Mouse (Mus musculus) embryonic facial prominence, embryonic 13.5 days (tissue): ENCODE data around the gene Pcgf6. TPM values are rescaled to one million over a fixed set of nuclear protein-coding genes. Genes with fewer than 3 reads are reported as not detected.
"Not testable (repeated sequence)": the region's sequence is repeated elsewhere in the genome, so short reads cannot be mapped to it uniquely, and the experiment has no call there.

Source experiments
- ATAC-seq: fragments of 200-750 bp; cut with Nextera tagmentation; 2 replicates; pipeline ENCODE4 v1.8.0; 2017; ENCODE audit warnings: low read depth; ENCODE audit not compliant: insufficient number of reproducible peaks, insufficient read depth, low FRiP score, low TSS enrichment
- H3K27ac ChIP-seq: fragments of 300-500 bp; sonication (generic); 2 replicates; pipeline ENCODE4 v1.5.1; 2015; ENCODE audit warnings: moderate library complexity, mild to moderate bottlenecking, inconsistent platforms
- H3K27me3 ChIP-seq: fragments of 300-500 bp; sonication (generic); 2 replicates; pipeline ENCODE4 v1.6.1; 2015; ENCODE audit warnings: mild to moderate bottlenecking, inconsistent platforms
- H3K36me3 ChIP-seq: fragments of 300-500 bp; sonication (generic); 2 replicates; pipeline ENCODE4 v1.6.1; 2015; ENCODE audit warnings: mild to moderate bottlenecking, inconsistent platforms
- H3K4me1 ChIP-seq: fragments of 300-500 bp; sonication (generic); 2 replicates; pipeline ENCODE4 v1.6.1; 2015; ENCODE audit warnings: inconsistent platforms
- H3K4me2 ChIP-seq: fragments of 300-500 bp; sonication (generic); 2 replicates; pipeline ENCODE4 v1.6.1; 2015; ENCODE audit warnings: moderate library complexity, mild to moderate bottlenecking, inconsistent platforms
- H3K4me3 ChIP-seq: fragments of 300-500 bp; sonication (generic); 2 replicates; pipeline ENCODE4 v1.5.1; 2015; ENCODE audit warnings: mild to moderate bottlenecking, inconsistent platforms
- H3K9ac ChIP-seq: fragments of 300-500 bp; sonication (generic); 2 replicates; pipeline ENCODE4 v1.6.1; 2015; ENCODE audit warnings: mild to moderate bottlenecking, inconsistent platforms
- H3K9me3 ChIP-seq: fragments of 300-500 bp; sonication (generic); 2 replicates; pipeline ENCODE4 v1.6.1; 2016; ENCODE audit warnings: inconsistent platforms
- WGBS: fragments of 180-500 bp; shearing (Covaris S2); methylation state at CpG from one replicate; pipeline ENCODE4 v1.1.7; 2015; ENCODE audit warnings: mixed read lengths; 5-methylcytosine and 5-hydroxymethylcytosine counted together
- polyA plus RNA-seq: library from polyadenylated mRNA; unstranded; fragments of >200 nt; fragmentation: Nextera tagmentation; extraction: Ambion mirVana; gene quantifications from 2 replicates; pipeline ENCODE4 v1.2.1, GENCODE M21; 2015

Gene Pcgf6
- polyA plus RNA-seq, 1 experiment from 2014 or later, result 24.4 TPM

DNA sequence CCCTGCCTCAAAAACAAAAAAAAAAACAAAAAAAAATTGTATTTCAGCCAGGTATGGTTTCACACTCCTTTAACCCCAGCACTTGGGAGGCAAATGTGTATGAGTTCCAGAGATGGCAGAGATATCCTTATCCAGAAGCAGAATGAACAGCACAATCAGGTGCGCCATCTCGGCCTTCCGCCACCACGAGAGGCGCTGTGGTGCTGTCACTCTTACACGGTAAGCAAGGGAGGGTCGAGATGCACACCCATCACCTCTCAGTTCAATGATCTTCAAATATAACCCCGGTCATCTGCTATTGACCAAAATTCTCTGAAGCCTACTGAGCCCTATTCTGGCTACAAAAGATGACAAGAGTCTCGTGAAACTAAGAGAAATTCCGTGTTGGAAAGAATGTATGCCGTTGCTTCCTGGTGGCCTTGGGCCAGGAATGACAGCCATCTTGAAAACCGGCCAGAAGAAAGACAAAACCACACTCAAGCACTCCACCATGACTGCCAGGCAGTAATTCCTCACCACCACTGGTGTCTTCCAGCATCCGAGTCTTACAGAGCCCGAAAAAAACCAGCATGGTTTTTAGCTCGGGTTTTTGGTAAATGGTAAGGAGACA is 38.1 kb downstream of the Pcgf6 start:
- Histone ChIP-seq H3K4me3 (no peak overlapping the region), H3K9ac (no peak overlapping the region), H3K27me3 (peaks cover 73% of the 10 kb centered on the region), H3K36me3 (no peaks in the 10 kb centered on the region), H3K27ac (no peak overlapping the region), H3K4me2 (no peak overlapping the region), H3K9me3 (no peaks in the 10 kb centered on the region), H3K4me1 (peaks cover 19% of the 10 kb centered on the region)
- 90% methylated on average over 15 of the region's 15 CpGs for WGBS
- no peak for ATAC-seq

GRCm38 (mm10) chr19:47009943-47010342 is 40.8 kb downstream of the Pcgf6 start:
- Histone ChIP-seq H3K27me3 (peaks cover 51% of the 10 kb centered on the region), H3K9me3 (no peaks in the 10 kb centered on the region), H3K36me3 (no peaks in the 10 kb centered on the region), H3K27ac (no peak overlapping the region), H3K4me1 (peaks cover 9% of the 10 kb centered on the region), H3K9ac (no peak overlapping the region), H3K4me2 (no peak overlapping the region), H3K4me3 (no peak overlapping the region)
- no peak for ATAC-seq
- WGBS, result 85% methylated on average over 5 of the region's 5 CpGs

DNA sequence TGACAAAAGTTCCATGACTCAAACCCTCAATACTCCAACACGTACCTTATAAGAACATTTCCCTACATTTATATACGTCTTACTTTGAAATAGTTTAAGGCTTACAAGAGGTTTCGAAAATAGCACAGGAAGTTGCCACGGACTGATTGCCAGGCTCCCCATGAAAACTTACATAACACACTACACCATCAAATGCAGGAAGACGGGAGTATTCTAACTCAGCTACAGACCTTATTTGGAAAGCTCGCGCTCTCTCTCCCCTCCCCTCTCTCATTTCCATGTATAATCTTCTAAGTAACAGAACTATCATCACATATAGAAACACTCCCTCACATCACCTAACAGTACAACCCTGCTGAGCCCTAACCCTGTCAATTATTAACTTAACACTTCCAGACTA is 41.3 kb downstream of the Pcgf6 start:
- 87% methylated on average over 7 of the region's 7 CpGs for WGBS
- H3K4me2 ChIP-seq, result no peak overlapping the region

DNA sequence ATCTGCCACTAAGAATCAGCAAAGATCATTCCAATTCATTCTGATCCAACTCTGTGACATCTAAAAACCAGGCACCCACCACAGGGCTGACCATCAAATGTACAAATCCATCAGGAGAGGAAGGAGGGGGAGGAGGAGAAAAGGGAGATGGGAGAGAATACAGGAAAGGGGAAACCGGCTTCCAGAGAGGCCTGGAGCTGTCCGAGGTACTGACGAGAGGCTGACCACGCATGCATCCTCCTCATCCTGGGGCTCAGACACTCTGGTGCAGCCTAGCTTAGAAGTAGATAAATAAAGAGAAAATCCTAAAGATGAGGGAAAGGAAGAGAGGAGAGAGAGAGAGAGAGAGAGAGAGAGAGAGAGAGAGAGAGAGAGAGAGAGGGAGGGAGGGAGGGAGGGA is 44.4 kb downstream of the Pcgf6 start:
- H3K9me3 ChIP-seq, result no peaks in the 10 kb centered on the region
- peaks cover 15% of the 10 kb centered on the region for H3K27me3 ChIP-seq
- no peak overlapping the region for H3K27ac ChIP-seq
- no peak overlapping the region for H3K4me3 ChIP-seq
- WGBS, result 0% methylated on average over 4 of the region's 4 CpGs
- ATAC-seq, result no peak
- H3K4me1 ChIP-seq, result no peaks in the 10 kb centered on the region
- H3K4me2 ChIP-seq, result no peak overlapping the region
- H3K9ac ChIP-seq, result no peak overlapping the region
- H3K36me3 ChIP-seq, result no peaks in the 10 kb centered on the region

More for the DNA sequence above, 41.3 kb downstream of the Pcgf6 start:
- H3K27me3 ChIP-seq, result peaks cover 46% of the 10 kb centered on the region
- H3K36me3 ChIP-seq, result no peaks in the 10 kb centered on the region
- H3K4me1 ChIP-seq, result peaks cover 5% of the 10 kb centered on the region
- H3K4me3 ChIP-seq, result no peak overlapping the region
- H3K9ac ChIP-seq, result no peak overlapping the region
- no peak overlapping the region for H3K27ac ChIP-seq
- H3K9me3 ChIP-seq, result no peaks in the 10 kb centered on the region
- no peak for ATAC-seq

DNA sequence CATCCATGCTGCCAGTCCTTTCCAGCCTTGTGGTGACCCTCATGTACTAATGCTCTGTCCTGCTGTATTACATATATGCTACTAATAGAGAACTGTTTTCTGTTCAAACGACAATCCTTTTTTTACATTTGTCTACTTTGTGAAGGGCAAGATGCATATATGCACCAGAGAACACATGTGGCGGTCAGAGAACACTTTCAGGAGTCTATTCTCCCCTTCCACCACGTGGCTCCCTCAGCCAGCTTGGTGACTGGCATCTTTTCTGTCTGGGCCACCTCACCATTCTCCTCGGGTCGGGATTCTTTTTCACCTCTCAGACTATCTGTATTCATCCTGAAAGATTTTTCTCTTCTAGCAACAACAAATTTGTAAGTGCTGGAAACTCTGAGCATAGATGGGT is 44.8 kb downstream of the Pcgf6 start:
- no peak for ATAC-seq
- H3K9ac ChIP-seq, result no peak overlapping the region
- H3K4me1 ChIP-seq, result no peaks in the 10 kb centered on the region
- H3K36me3 ChIP-seq, result no peaks in the 10 kb centered on the region
- H3K9me3 ChIP-seq, result no peaks in the 10 kb centered on the region
- H3K27ac ChIP-seq, result no peak overlapping the region
- H3K4me3 ChIP-seq, result no peak overlapping the region
- WGBS, result 61% methylated on average over 5 of the region's 5 CpGs
- no peak overlapping the region for H3K4me2 ChIP-seq
- H3K27me3 ChIP-seq, result peaks cover 10% of the 10 kb centered on the region

DNA sequence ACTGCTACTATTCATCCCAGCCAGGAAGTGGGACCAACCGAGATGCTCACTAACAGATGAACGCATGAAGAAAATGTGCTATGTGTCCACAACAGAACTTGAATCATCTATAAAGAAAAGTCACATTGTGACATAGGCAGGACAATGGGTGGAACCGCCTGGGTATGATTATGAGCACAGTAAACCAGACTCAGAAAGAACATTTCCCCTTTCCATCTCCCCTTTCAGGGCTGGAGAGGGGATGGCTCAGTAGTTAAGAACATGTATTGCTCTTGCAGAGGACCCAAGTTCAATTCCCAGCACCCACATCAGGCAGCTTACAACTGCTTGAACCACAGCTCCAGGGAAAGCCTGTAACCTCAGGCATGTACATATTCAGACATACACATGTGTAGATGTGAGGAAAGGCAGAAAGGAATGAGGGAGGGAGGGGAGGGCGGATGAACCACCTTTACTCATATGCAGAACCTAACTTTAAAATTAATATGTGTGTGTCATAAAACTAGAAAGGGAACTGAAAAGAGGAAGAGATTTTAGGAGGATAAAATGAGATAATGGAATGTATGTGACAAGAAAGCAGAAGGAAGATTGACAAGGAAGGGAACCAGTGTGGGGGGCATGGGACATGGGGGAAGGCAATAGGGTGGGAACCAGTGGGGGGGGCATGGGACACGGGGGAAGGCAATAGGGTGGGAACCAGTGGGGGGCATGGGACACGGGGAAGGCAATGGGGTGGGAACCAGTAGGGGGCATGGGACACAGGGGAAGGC is 46.8 kb downstream of the Pcgf6 start:
- Histone ChIP-seq H3K4me3 (no peak overlapping the region), H3K36me3 (no peaks in the 10 kb centered on the region), H3K27ac (no peak overlapping the region), H3K4me1 (no peaks in the 10 kb centered on the region), H3K9me3 (no peaks in the 10 kb centered on the region), H3K9ac (no peak overlapping the region), H3K4me2 (no peak overlapping the region), H3K27me3 (0 out of 2 replicates have a peak, but pooled peaks cover 4% of the 10 kb centered on the region)
- no peak for ATAC-seq
- 68% methylated on average over 6 of the region's 6 CpGs for WGBS

GRCm38 (mm10) chr19:47000357-47000756 is 50.3 kb downstream of the Pcgf6 start:
- H3K27me3 ChIP-seq, H3K4me2 ChIP-seq, H3K4me1 ChIP-seq, H3K9me3 ChIP-seq, ATAC-seq, H3K27ac ChIP-seq, H3K9ac ChIP-seq, H3K4me3 ChIP-seq, H3K36me3 ChIP-seq: not testable (repeated sequence)
- WGBS, result 83% methylated on average over 2 of the region's 3 CpGs

- no peak overlapping the region for H3K4me3 ChIP-seq
- H3K27ac ChIP-seq, result no peak overlapping the region
- no peak overlapping the region for H3K4me2 ChIP-seq
- H3K27me3 ChIP-seq, result no peaks in the 10 kb centered on the region
- no peaks in the 10 kb centered on the region for H3K4me1 ChIP-seq
- H3K9me3 ChIP-seq, result no peaks in the 10 kb centered on the region
- no peaks in the 10 kb centered on the region for H3K36me3 ChIP-seq
- H3K9ac ChIP-seq, result no peak overlapping the region
- WGBS, result 88% methylated on average over 6 of the region's 6 CpGs
- no peak for ATAC-seq
These were observed 51.0 kb downstream of the Pcgf6 start for GRCm38 (mm10) chr19:46999753-47000152.

DNA sequence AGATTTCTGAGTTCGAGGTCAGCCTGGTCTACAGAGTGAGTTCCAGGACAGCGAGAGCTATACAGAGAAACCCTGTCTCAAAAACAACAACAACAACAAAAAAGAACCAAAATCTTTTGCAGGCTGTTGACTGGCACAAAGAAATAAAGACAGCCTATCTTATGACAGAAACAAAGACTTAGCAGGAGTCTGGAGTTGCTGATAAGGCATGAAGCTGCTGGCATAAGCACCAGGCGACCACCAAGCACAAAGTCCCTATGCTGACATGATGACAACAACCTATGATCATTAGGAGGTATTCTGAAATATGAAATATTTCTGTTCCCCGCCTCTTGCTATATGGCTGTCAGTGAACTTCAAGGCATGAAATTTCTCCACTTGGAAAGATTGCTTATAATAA is 51.8 kb downstream of the Pcgf6 start:
- H3K36me3 ChIP-seq, result no peaks in the 10 kb centered on the region
- no peak overlapping the region for H3K4me2 ChIP-seq
- H3K4me1 ChIP-seq, result no peaks in the 10 kb centered on the region
- no peaks in the 10 kb centered on the region for H3K27me3 ChIP-seq
- WGBS, result 83% methylated on average over 4 of the region's 4 CpGs
- no peak overlapping the region for H3K4me3 ChIP-seq
- no peaks in the 10 kb centered on the region for H3K9me3 ChIP-seq
- no peak overlapping the region for H3K27ac ChIP-seq
- H3K9ac ChIP-seq, result no peak overlapping the region
- no peak for ATAC-seq

DNA sequence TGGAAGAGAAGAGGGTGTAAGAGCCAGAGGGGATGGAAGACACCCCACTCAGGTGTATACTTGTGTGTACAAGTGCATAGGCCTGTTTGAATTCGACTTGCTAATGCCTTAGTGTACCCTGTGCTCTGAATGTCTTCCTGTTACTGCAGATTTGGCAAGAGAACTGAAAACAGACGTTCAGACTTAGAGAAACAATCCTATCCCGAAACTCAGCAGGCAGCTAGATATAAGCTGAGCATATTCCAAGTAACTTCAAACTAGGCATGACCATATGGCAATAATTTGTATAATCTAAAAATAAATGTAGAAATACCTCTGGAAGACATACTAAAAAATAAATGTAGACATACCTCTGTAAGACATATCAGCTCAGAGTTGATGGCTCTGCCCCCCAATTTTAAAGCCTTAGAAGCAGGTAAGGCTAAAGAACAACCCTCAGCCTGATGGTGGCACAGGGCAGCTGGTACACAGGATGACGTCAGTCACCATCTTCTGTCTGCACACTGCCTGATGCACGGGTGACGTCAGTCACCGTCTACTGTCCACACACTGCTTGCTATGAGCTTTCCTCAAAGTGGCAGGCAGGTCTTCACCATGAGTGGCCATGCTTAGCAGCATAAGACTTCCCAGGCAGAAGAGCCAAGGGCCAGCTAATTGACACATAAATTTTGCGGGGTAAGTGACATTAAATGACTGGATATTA is 52.4 kb downstream of the Pcgf6 start:
- 61% methylated on average over 8 of the region's 8 CpGs for WGBS
- ATAC-seq, result no peak
- no peaks in the 10 kb centered on the region for H3K4me1 ChIP-seq

GRCm38 (mm10) chr19:46996095-46996494 is 54.6 kb downstream of the Pcgf6 start:
- no peak for ATAC-seq
- H3K36me3 ChIP-seq, result no peaks in the 10 kb centered on the region
- 80% methylated on average over 9 of the region's 9 CpGs for WGBS

More for the DNA sequence above, 52.4 kb downstream of the Pcgf6 start:
- Histone ChIP-seq H3K27ac (no peak overlapping the region), H3K36me3 (no peaks in the 10 kb centered on the region), H3K27me3 (no peaks in the 10 kb centered on the region), H3K4me3 (no peak overlapping the region), H3K9me3 (no peaks in the 10 kb centered on the region), H3K9ac (no peak overlapping the region), H3K4me2 (no peak overlapping the region)

GRCm38 (mm10) chr19:46992329-46992728 is 58.4 kb downstream of the Pcgf6 start:
- not testable (repeated sequence) for H3K4me3 ChIP-seq, H3K9ac ChIP-seq, H3K4me1 ChIP-seq, ATAC-seq, H3K27me3 ChIP-seq, H3K4me2 ChIP-seq, H3K36me3 ChIP-seq, H3K9me3 ChIP-seq, H3K27ac ChIP-seq
- 72% methylated on average over 4 of the region's 4 CpGs for WGBS

More at GRCm38 (mm10) chr19:46996095-46996494, 54.6 kb downstream of the Pcgf6 start:
- Histone ChIP-seq H3K9me3 (no peaks in the 10 kb centered on the region), H3K9ac (no peak overlapping the region), H3K4me3 (no peak overlapping the region), H3K27ac (no peak overlapping the region), H3K27me3 (no peaks in the 10 kb centered on the region), H3K4me1 (no peaks in the 10 kb centered on the region), H3K4me2 (no peak overlapping the region)
